In the genomic region with DNA sequence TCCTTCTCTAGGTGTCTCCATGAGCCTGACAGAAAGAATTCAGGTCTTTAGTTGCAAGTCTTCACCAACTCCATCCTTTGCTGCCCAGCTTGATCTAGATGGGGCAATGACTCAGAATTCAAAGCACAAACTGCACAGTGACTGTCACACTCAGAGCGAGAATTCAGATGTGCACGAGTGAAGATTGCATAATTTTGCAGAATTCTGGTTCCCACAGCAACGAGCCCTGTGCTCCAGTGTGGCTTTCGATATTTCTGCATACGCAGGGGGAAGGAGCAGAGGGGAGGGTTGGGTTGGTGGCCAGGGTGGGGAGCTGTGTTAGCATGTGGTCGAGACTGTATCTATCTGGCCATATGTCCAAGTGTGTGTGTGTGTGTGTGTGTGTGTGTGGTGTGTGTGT, we compare ENCODE assay signal across 10 mouse cellular contexts. TPM values are rescaled to one million over a fixed set of nuclear protein-coding genes. Genes with fewer than 3 reads are reported as not detected.
A peak's percentile ranks its signal among the peaks of the same experiment; 100 is the strongest.
DNase-seq lines count a peak whose midpoint lies in the region; TF ChIP-seq lines count a peak whose summit lies in the region.
"Had no signal": no experiment of that assay in that cellular context is flagged by ENCODE, and none has a peak within 500 bp of the region (broad histone marks: within the 10 kb centered on the region; RNA-seq: fewer than 3 reads in every experiment).

No protein-coding gene starts in this region.

- no peak for TF ChIP-seq CTCF in brain, embryonic 14.5 days (IDR thresholded peaks at IDR 0.05; ENCODE audit: borderline replicate concordance, extremely low read depth, insufficient read depth, insufficient read length)

- peak; percentile 30 for DNase-seq in cerebellum, adult 9-11 months
- DNase-seq in cerebellum, postnatal 4 days (ENCODE audit: low spot score in 2 of 2), result no peak
- DNase-seq in brain, embryonic 14.5 days (ENCODE audit: low read depth), result peak; percentile 36
- DNase-seq in layer of hippocampus, adult 8-10 months (ENCODE audit: low spot score in 2 of 2), result peak; percentile 66 to 72
- DNase-seq in monocyte, adult 2 months (ENCODE audit: low read depth in 1 of 2, low spot score in 2 of 2), result peak; percentile 46 to 56
- DNase-seq in adrenal gland, adult 18-20 months (ENCODE audit: low spot score in 2 of 2), result no peak
- no peak for DNase-seq in urinary bladder, postnatal 25 days (ENCODE audit: low spot score)
- DNase-seq in kidney, postnatal 25 days, result no peak
- DNase-seq: thymus, postnatal 36 days had no signal

- TF ChIP-seq POLR2A in brain, embryonic 14.5 days (IDR thresholded peaks at IDR 0.05; ENCODE audit: borderline replicate concordance, extremely low read depth, insufficient read depth, insufficient read length, poor library complexity, severe bottlenecking), result no peak

RNA-seq across cellular contexts. Expression of gene Cd6, which starts 28.8 kb away (rescaled TPM):
- polyA plus RNA-seq in brain, embryonic 14.5 days (2012; rRNA removed), result not detected in 2 replicates
- total RNA-seq in layer of hippocampus, adult 8-10 months (2022), result under 1 TPM in 3 of 4 experiments, not detected in 1; 0.16 to 0.20 (median 0.18) TPM
- total RNA-seq in adrenal gland, adult 18-20 months (2021), result under 1 TPM in 1 of 2 experiments, not detected in 1; 0.32 TPM
- polyA plus RNA-seq: kidney, embryonic 16.5 days had no signal

RNA-seq across cellular contexts. Expression of gene Slc15a3, which starts 38.5 kb away (rescaled TPM):
- 0.61 and 1.0 TPM in 2 replicates for polyA plus RNA-seq in brain, embryonic 14.5 days (2012; rRNA removed)
- 10 to 100 TPM in 2 of 4 experiments, 1 to 10 TPM in 2; 1.1 to 19.4 (median 6.8) TPM for total RNA-seq in layer of hippocampus, adult 8-10 months (2022)
- total RNA-seq in adrenal gland, adult 18-20 months (2021), result 1 to 10 TPM; 3.1 to 6.5 TPM

Comparison
In these comparisons a context has a peak if more than half of its experiments do, and no peak if none do; other contexts are left out.
1. DNase-seq: peak in cerebellum, adult 9-11 months (single experiment), brain, embryonic 14.5 days (single experiment), layer of hippocampus, adult 8-10 months (2 of 2) and monocyte, adult 2 months (2 of 2); none in cerebellum, postnatal 4 days (0 of 2), adrenal gland, adult 18-20 months (0 of 2), urinary bladder, postnatal 25 days (single experiment) and kidney, postnatal 25 days (0 of 2).